Mouse (Mus musculus): Measurements from ENCODE around the gene Trim9. TPM values are rescaled to one million over a fixed set of nuclear protein-coding genes. Genes with fewer than 3 reads are reported as not detected.

The Trim9 gene
- polyA plus RNA-seq, 1 experiment from 2014 or later = 0.07 TPM

Other genes with a start within 250 kb of the Trim9 start
- 4.0 and 4.4 TPM in 2 replicates for gene Nin, start 233.9 kb downstream of the Trim9 start, polyA plus RNA-seq (2016; fragmentation: Nextera tagmentation; extraction: Ambion mirVana)
- not detected in 2 replicates for gene Abhd12b, start 193.5 kb downstream of the Trim9 start, polyA plus RNA-seq (2016; fragmentation: Nextera tagmentation; extraction: Ambion mirVana)
- gene Pygl, start 116.1 kb downstream of the Trim9 start, polyA plus RNA-seq (2016; fragmentation: Nextera tagmentation; extraction: Ambion mirVana) = 29.4 and 29.5 TPM in 2 replicates
- 134 and 139 TPM in 2 replicates for gene Tmx1, start 105.5 kb upstream of the Trim9 start, polyA plus RNA-seq (2016; fragmentation: Nextera tagmentation; extraction: Ambion mirVana)

All from liver, embryonic 12.5 days (tissue).